Mouse (Mus musculus): Measurements from ENCODE around the gene Polrmt.
"Not testable (repeated sequence)": the region's sequence is repeated elsewhere in the genome, so short reads cannot be mapped to it uniquely, and the experiment has no call there.

Gene Polrmt

DNA sequence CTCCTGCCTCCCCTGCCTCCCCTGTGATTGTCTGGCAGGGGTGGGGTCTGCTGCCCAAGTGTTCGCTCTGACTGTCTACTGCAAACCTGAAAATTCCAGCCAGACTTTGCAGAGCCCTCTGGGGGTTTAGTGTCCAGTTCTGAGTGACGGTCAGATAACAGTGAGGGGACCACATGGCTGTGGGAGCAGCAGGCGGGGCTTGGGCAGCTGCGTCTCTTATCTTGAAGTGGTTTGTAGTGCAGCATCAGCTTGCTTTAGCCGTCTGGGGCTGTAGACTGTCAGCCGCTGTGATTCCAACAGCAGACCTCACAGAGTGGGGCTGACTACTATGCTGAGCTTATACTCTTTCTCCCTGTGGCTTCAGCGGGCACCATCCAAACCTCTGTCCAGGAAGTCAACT is 37.1 kb downstream of the Polrmt start:
- DNase-seq (ENCODE audit: low spot score in 2 of 2): no peak

DNA sequence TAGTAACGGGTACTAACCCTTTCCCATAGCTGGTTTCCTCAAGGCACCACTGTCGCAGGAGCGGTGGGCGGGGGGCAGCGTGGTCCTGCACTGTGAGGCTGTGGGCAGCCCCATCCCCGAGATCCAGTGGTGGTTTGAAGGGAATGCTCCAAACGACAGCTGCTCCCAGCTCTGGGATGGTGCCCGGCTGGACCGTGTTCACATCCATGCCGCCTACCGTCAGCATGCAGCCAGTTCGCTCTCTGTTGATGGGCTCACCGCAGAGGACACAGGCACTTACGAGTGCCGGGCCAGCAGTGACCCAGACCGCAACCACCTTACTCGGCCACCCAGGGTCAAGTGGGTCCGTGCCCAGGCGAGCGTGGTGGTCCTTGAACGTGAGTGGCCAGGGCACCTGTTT is 37.7 kb downstream of the Polrmt start:
- DNase-seq (ENCODE audit: low spot score in 2 of 2): no peak

GRCm38 (mm10) chr10:79707759-79708158 is 38.6 kb downstream of the Polrmt start:
- no peak for DNase-seq (ENCODE audit: low spot score in 2 of 2)

GRCm38 (mm10) chr10:79707162-79707561 is 39.2 kb downstream of the Polrmt start:
- DNase-seq (ENCODE audit: low spot score in 2 of 2): no peak

DNA sequence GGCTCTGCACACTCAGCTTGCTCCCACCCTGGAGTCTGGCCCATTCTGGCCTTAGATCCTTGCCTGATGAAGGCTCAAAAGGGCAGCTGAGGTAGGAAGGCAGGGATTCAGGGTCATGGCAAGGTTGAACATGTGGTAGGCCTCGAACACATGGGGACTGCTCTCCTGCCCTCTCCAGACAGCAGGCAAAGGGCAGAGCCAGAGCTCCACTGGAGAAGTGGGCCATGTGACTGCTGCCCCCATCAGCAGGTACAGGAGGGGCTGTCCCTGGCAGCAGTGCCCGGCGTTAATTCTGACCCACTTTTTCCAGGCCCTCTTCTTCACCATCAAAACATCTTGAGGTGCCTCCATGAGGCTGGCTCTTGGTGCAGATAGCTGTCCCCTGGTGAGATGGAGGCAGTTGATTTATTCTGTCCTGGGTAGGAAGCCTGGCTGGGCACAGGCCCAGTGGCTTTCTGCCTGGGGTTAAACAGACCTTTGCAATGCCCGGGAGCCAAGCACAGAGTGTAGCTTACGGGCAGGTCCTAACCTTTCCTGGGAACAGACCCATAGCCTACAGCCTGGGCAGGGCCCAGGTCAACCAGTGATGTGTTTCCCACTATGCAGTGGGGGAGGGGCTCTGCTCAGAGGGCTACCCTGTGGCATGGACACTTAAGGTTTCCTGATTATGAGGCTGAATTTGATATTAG is 39.8 kb downstream of the Polrmt start:
- DNase-seq (ENCODE audit: low spot score in 2 of 2): peak in 1 of 2 experiments; percentile 66

DNA sequence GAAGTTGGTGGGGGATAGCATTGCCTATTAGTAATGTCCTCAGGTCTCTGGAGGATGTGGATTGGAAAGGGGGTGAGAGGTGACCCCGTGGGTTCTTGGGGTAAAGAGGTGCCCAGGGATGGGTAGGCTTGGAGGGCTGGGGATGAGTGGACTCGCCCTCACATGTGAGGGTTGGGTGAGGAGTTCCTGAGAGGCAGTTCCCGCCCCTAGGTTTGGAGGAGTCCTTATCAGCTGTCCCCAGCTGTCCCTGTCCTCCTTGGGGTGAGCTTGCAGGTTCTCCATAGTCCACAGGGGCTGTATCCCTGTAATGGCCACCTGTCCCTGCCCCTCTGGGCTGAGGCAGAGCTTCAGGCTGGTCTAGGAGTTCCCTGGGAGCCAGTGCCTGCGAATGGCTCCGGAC is 40.4 kb downstream of the Polrmt start:
- peak; percentile 81 to 85 for DNase-seq (ENCODE audit: low spot score in 2 of 2)

DNA sequence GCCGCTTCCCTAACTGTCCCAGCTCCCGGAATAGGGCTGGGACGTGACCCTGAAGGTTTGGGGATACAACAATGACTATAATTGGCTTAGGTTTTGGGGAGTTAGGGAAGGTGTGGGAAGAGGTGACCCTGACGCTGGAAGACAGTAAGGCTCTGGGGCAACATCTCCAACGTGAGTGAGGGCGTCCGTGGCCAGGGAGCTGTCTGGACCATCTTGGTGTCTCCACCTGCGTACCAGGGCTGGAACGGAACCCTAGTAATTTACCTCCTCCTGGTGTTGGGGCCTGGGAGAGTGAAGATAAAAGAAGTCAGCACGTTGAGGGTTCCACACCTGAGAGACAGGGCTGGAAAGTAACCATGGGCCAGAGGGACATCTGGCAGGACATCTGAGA is 41.4 kb downstream of the Polrmt start:
- peak in 1 of 2 experiments; percentile 73 for DNase-seq (ENCODE audit: low spot score in 2 of 2)

GRCm38 (mm10) chr10:79704065-79704969 is 42.1 kb downstream of the Polrmt start, which contains the start of gene Bsg:
TSS of gene Bsg (plus strand) at chr10:79704491.
- DNase-seq (ENCODE audit: low spot score in 2 of 2): peak; percentile 98

DNA sequence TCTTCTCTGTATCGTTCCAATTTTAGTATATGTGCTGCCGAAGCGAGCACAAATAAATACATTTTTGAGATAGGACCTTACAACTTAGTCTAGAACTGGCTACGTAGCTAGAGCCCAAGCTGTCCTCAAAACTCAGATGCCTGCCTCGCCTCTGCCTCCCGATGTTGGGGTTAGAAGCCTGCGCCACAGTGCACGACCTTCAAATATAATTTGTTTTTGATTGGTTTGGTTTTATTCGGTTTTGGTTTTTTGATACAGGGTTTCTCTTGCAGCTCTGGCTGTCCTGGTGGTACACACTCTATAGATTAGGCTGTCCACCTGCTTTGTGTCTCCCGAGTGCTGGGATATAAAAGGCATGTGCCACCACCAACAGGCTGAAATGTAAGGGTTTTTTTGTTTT is 42.8 kb downstream of the Polrmt start:
- no peak for DNase-seq (ENCODE audit: low spot score in 2 of 2)

DNA sequence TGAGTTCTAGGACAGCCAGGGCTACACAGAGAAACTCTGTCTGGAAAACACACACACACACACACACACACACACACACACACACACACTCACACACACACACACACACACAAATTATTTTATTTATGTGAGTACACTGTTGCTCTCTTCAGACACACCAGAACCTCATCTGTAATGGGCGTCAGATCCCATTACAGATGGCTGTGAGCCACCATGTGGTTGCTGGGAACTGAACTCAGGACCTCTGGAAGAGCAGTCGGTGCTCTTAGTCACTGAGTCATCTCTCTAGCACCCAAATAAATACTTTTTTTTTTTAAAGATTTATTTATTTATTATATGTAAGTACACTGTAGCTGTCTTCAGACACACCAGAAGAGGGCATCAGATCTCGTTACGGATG is 43.4 kb downstream of the Polrmt start:
- not testable (repeated sequence) for DNase-seq (ENCODE audit: low spot score in 2 of 2)

DNA sequence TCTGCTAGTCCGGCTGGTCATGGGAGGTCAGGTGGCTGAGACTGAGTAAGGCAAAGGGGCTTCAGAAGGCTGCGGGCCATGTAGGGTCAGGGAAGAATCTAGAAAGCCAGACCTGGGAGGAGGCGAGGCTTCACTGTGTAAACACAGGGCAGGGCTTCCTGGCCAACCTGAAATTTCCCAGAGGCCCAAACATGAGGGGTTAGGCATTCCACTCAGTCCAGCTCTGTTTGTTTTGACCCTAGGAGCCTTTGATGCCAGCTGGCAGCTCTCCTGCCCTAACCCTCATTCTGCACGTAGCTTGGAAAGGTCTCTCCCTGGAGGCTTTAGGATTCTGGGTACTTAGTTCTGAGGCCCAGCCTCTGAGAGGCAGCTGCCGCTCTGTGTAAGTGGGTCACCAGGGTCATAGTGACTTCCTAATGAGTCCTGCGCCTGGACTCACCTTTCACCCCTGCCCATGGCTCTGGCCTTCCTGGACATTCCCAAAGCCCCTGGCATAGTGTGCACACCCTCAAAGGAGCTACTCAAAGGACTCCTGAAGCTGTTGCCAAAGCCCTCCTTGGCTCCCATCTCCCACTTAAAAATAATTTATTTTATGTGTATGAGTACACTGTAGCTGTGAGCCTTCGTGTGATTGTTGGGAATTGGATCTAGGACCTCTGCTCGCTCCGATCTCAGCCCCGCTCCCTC is 44.8 kb downstream of the Polrmt start:
- no peak for DNase-seq (ENCODE audit: low spot score in 2 of 2)

DNA sequence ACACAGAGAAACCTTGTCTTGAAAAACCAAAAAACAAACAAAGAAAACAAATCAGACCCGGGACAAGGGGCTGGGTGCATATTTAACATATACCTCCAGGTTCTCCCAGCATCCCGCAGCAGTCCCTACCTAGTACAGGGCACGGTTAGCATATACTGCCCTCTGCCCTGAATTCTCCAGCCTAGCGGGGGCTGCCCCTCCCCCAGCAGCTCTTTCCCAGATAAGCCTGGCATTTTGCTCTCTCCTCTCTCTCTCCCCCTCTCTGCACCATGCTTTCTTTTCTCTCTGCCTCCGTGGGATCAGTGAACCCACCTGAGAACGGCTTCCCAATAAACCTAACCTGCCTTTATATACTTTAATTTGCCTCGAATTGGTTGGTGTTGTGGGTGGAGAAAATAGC is 45.7 kb downstream of the Polrmt start:
- DNase-seq (ENCODE audit: low spot score in 2 of 2): no peak

- no peak for DNase-seq (ENCODE audit: low spot score in 2 of 2)
Measured at GRCm38 (mm10) chr10:79698459-79698858, 47.9 kb downstream of the Polrmt start.

GRCm38 (mm10) chr10:79697916-79698315 is 48.5 kb downstream of the Polrmt start:
- DNase-seq (ENCODE audit: low spot score in 2 of 2): no peak

GRCm38 (mm10) chr10:79696129-79696651 is 50.2 kb downstream of the Polrmt start:
- DNase-seq (ENCODE audit: low spot score in 2 of 2): peak in 1 of 2 experiments; percentile 63

DNA sequence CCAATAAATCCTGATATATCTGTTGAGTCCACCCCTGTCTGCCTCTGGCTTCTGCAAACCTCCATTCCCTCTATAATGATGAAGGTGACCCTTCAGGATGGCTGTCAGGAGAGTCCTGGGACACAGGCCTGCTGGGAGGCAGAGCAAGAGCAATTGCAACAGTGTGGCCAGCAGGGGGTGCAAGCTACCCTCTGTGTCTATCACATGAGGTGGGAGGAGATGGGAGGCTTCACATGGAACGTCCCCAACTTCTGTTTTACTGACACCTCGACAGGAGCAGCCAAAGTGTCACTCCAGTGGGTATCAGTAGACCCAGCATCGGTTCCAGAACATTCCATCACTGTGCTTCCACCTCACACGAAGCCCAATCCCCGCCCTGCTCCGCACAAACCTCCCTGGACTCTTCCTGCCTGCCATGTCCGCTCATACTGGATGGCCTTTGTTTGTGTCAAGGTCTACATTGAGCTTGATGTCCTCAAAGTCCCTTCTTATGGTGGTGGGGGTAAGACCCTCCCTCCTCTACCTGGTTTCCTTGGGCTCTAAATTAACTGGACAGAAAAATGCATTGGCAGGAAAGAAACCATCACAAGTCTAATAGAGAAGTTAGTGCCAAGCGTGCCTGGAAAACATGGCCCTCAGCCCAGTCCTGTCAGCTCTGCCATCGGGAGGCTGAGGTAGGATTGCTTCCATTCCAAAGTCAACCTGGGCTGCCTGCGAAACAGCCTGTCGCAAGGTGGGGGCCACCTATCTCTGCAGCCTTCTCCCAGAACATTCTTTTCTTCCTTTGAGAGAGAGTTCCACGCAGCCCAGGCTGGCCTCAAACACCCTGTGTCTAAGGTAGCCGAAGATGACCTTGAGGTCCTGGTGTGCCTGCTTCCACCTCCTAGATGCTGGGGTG is 50.9 kb downstream of the Polrmt start:
- peak; percentile 81 to 92 for DNase-seq (ENCODE audit: low spot score in 2 of 2)

DNA sequence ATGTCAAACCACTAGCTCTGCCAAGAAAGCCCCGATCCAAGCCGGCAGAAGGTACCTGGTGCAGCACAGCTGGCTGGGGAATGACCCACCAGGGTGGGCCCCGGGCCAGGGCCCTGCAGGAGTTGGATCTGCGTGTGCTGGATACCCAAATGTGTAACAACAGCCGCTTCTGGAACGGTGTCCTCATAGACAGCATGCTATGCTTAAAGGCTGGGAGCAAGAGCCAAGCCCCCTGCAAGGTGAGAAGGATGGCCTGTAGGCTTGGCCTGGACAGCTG is 52.1 kb downstream of the Polrmt start:
- DNase-seq (ENCODE audit: low spot score in 2 of 2): no peak

DNA sequence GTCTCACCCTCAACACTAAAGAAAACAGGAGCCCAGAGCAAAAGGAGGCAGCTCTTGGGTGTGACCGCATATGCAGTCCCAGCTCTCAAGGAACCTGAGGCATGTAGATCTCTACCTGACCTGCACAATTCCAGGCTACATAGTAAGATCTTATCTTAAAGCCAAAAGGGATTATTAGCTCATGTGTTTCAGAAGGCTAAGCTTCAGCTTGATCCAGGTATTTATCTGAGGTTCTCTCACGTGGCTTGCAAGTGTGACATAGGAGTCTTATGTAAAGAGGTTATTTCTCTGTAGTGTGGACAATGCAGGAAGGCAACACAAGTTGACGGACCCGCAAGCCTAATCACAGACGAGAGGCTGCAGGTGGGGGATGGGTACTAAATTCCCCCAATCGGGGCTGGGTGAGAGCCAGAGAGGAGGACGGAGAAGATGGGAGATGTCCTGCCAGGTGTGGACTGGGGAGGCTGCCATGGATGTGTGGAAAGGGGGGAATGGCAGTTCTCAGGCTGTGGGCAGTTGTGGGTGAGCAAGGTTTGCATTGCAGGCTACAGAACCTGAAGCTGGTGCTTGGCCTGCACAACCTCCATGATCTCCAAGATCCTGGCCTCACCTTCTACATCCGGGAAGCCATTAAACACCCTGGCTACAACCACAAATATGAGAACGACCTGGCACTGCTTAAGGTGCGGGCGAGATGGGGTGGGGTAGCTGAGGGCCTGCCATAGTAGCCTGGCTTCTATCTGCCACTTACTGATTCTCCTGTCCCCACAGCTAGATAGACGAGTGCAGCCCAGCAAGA is 52.6 kb downstream of the Polrmt start:
- DNase-seq (ENCODE audit: low spot score in 2 of 2): peak in 1 of 2 experiments; percentile 61

- peak in 1 of 2 experiments; percentile 64 for DNase-seq (ENCODE audit: low spot score in 2 of 2)
Measured at GRCm38 (mm10) chr10:79691986-79692548, 54.3 kb downstream of the Polrmt start.

DNA sequence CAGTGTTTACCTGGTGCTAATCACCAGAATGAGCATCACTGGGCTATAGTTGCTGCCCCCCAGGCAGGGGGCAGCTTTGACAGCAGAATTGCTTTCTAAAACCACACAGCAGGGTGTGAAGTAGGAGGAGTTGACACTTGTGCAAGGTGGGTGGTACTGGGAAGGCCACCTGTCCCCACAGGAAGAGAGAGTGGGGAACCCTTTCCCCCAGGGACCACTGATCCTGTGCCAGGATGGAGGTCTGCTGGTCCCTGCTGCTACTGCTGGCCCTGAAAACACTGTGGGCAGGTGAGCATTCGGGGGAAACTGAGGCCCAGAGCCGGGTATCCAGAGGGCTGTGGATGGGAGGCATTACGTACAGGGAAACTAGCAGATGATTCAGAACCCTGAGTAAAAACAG is 57.2 kb downstream of the Polrmt start:
- peak in 1 of 2 experiments; percentile 62 for DNase-seq (ENCODE audit: low spot score in 2 of 2)
